Mouse (Mus musculus) spleen, adult 2 months (tissue): ENCODE measurements at regions not wholly inside any gene's neighbourhood (a gene's known extent, or its start where the extent isn't known, plus 50 kb on each side); places are given as distances from the start of the nearest gene placed in this dataset.

Experiments used
- CTCF ChIP-seq: fragments of 200-500 bp; IDR thresholded peaks from 2 replicates; pipeline ENCODE4 v1.5.1; 2011; ENCODE audit warnings: mild to moderate bottlenecking, inconsistent platforms; ENCODE audit not compliant: insufficient read depth, insufficient read length, insufficient replicate concordance; ENCODE audit errors: extremely low read depth
- POLR2A ChIP-seq: fragments of 200-500 bp; IDR thresholded peaks from 2 replicates; pipeline ENCODE4 v1.6.1; 2011; ENCODE audit warnings: low read depth, low read length, inconsistent platforms

- TF ChIP-seq POLR2A, result no peak
- no peak for TF ChIP-seq CTCF
Measured at GRCm38 (mm10) chr10:126711758-126712157, 189.4 kb downstream of the Atp23 start.
